Mouse (Mus musculus): ENCODE data around the gene Wdr13. TPM values are rescaled to one million over a fixed set of nuclear protein-coding genes. Genes with fewer than 3 reads are reported as not detected.

Gene Wdr13
- total RNA-seq (2021), result 100 to 1,000 TPM; 208 to 235 TPM
- long read RNA-seq, experiment 1, full-length matches to known transcripts, result 21 of 50 reads
- long read RNA-seq, experiment 1, partial matches to known transcripts, result 5 of 50 reads
- long read RNA-seq, experiment 1, other reads (novel, unspliced or antisense), result 24 of 50 reads
- long read RNA-seq, experiment 2, full-length matches to known transcripts, result 52 of 106 reads
- long read RNA-seq, experiment 2, partial matches to known transcripts, result 9 of 106 reads
- long read RNA-seq, experiment 2, other reads (novel, unspliced or antisense), result 45 of 106 reads

DNA sequence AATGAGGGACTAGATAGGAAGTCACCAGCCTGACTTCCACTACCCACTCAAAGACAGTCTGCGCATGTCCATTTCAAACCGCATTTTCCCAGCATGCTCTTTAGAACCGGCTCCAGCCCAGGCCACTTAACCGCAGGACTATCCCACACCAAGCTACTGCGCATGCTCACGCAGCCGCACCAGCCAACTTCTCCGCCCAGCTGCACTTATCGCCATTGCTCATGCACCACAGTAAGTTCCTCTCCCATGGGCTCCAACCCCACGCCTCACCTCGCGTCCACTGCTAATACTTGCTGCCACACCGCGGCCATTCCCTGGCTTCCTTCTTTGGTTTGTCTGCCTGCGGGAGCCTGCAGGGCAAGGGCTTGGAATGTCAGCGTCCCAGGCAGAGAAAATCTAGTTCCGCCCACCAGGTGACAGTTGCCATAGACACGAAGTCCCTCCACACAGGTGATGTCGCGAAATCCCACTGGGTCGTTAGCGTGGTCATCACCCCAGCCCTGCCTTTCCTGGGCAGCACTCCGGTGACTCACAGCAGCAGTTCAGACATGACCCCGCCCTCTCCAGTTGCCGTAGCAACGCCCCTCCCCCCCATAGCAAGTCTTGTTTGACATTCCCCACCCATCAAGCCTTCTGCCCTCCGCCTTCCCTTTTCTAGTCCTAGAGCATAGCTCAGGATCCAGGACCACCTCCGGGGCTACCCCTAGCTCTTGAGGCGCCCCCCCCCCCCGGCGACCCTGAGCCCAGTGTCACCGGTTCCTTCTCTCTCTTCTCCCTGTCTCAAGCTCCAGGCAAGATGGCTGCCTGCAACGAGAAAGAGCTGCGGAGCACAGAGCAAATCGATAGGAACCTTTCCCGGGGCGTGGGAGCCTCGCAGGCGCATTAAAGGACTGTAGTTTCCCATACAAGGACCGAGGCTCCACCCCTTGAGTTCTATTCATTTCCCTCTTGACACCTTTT lies at the start of gene Wdr13:
Gene Wdr13 (minus strand): TSS at position 876 of the 960 bp plus-strand sequence.
- H3K4me3 ChIP-seq, result peak within 1 kb of the TSS; percentile 61
- peak; percentile 84 to 91 for DNase-seq (ENCODE audit: low spot score in 2 of 2)
- TF ChIP-seq CTCF (conservative IDR thresholded peaks at IDR 0.05), result no peak
- H3K27ac ChIP-seq, result peak within 1 kb of the TSS; percentile 98

GRCm38 (mm10) chrX:8179646-8180045 lies 47.0 kb upstream of the Wdr13 start:
- Histone ChIP-seq H3K4me3 (no peak overlapping the region), H3K27ac (no peak overlapping the region)
- TF ChIP-seq CTCF (conservative IDR thresholded peaks at IDR 0.05), result no peak
- no peak for DNase-seq (ENCODE audit: low spot score in 2 of 2)

DNA sequence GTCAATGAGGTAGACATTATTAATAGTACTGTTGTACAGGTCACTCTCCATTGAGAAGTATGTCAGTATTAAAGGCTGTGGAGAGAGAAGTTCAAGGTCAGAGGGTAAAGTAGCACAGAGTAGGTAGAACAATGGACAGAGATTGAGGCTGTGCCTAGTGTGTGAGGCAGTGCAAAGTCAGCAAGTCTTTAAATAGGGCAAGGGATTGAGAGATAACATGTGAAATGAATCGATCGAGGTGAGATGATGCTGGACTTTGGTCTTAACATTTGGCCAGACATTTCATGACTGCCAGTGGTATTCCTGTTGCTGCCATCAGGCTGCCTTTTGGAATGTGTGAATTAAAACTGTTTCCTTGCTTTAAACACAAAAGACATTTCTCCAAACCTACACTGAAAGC lies 46.2 kb upstream of the Wdr13 start:
- Histone ChIP-seq H3K4me3 (no peak overlapping the region), H3K27ac (no peak overlapping the region)
- TF ChIP-seq CTCF (conservative IDR thresholded peaks at IDR 0.05), result no peak
- DNase-seq (ENCODE audit: low spot score in 2 of 2), result no peak

DNA sequence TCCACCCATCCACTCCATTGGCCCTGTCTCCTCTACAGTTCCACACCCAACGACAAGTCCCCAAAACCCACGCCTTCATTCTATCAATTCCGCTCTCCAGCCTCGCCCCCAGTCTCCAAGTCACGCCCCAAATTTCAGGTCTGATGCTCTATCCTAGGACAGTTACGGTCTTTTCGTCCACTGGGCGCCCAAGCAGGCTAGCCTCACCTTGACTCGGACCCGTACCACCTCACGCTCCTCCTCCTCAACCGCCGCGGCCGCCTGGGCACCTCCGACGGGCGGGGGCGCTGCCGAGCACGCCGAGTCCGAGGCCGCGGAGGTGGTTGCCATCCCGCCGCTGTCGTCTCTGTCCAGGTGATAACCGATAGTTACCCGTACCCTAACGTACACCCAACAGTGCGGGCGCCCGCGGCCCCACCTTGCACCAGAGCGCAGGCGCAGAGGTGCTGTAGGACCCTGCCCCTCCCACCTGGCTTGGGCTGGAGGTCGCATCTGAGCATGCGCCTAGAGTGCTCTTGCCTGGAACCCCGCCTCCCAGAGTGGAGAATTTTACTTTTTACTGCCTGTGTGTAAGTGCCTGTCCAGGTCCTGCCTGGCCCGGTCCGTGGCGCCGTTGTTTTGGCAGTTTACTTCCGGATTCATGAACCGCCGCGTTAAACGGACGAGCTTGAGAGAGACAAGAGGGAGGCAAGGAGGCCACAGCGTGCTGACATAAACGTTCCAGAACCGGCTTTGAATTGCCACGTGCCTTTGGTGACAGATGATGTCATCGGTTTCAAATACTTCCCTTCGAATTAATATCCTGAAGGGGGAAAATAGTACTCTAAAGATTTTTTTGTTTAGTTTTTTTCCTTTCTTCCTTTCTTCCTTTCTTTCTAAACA lies 43.1 kb upstream of the Wdr13 start, which contains the start of gene Tbc1d25:
Gene Tbc1d25 (minus strand): TSS at position 678 of the 882 bp plus-strand sequence.
- DNase-seq (ENCODE audit: low spot score in 2 of 2), result peak; percentile 75 to 82
- H3K27ac ChIP-seq, result peak within 1 kb of the TSS; percentile 88
- peak within 1 kb of the TSS; percentile 72 for H3K4me3 ChIP-seq
- peak; percentile 58 for TF ChIP-seq CTCF (conservative IDR thresholded peaks at IDR 0.05)

DNA sequence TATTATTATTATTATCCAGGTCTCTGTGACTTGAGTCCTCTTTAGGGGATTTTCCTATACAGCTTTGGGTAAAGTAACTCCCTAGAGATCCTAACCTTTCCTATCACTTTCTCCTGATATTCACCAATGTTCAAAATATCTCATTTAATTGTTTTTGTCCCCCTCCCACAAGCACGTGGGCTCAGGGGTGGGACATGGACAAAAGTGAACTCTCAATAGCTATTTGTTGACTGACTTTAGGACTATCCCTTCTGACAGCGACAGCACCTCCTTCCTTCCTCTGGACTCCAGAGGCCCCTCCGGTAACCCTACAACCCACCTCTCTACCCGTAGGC lies 42.4 kb upstream of the Wdr13 start:
- TF ChIP-seq CTCF (conservative IDR thresholded peaks at IDR 0.05), result no peak
- Histone ChIP-seq H3K27ac (peak overlapping the region; percentile 88; the same call in 1 of the 2 replicates), H3K4me3 (peak overlapping the region; percentile 72)
- no peak for DNase-seq (ENCODE audit: low spot score in 2 of 2)

GRCm38 (mm10) chrX:8167716-8168647 lies 35.3 kb upstream of the Wdr13 start:
- H3K27ac ChIP-seq, result no peak overlapping the region
- TF ChIP-seq CTCF (conservative IDR thresholded peaks at IDR 0.05), result no peak
- no peak overlapping the region for H3K4me3 ChIP-seq
- no peak for DNase-seq (ENCODE audit: low spot score in 2 of 2)

- no peak for DNase-seq (ENCODE audit: low spot score in 2 of 2)
- Histone ChIP-seq H3K27ac (0 out of 2 replicates have a peak overlapping the region, but pooled peaks have one; percentile 48), H3K4me3 (no peak overlapping the region)
- no peak for TF ChIP-seq CTCF (conservative IDR thresholded peaks at IDR 0.05)
Measured at GRCm38 (mm10) chrX:8164471-8164870, 31.8 kb upstream of the Wdr13 start.

- H3K27ac ChIP-seq, result no peak overlapping the region
- TF ChIP-seq CTCF (conservative IDR thresholded peaks at IDR 0.05), result no peak
- no peak overlapping the region for H3K4me3 ChIP-seq
- DNase-seq (ENCODE audit: low spot score in 2 of 2), result no peak
Measured at GRCm38 (mm10) chrX:8163076-8163475, 30.4 kb upstream of the Wdr13 start.

DNA sequence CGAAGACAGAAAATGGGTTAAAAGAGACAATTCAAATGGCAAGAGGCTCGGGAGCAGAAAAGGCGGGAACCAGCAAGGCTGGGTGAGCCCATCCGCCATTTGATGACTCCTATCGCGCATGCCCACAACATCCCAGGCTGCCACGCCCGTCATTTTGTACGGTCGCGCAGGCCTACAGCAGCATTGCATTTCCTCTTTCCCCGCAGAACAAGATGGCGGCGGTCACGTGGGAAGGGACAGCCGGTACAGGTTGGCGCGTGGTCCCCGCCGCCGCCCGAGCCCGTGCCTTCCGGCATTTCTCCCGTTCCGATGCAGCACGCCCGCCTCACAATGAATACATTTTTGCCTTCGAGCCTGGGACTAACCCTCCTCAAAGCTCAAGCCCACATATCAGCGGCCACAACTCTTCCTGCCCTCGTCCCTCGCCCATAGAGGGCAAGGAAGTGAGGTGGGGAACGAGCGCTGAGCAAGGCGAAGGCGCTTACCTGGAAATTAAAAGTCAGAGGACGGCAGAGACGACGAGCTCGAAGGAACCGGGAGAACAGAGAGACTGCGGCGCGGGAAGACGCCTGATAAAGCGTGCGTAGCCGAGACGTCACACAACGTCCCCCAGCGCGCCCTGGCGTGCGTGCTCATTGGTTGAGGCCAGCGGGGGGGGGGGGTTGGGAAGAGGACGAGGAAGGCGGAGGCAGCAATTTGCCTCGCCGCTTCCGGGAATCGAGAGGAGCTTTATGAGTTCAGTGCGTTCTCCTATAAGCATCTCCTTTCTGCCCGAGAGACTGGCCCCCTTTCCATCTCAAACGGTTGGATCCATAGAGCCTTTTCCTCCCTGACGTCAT lies 12.7 kb upstream of the Wdr13 start, which contains the start of gene Rbm3:
Gene Rbm3 (minus strand): TSS at position 728 of the 839 bp plus-strand sequence.
- peak; percentile 79 to 86 for DNase-seq (ENCODE audit: low spot score in 2 of 2)
- no peak for TF ChIP-seq CTCF (conservative IDR thresholded peaks at IDR 0.05)
- H3K4me3 ChIP-seq, result peak within 1 kb of the TSS; percentile 82

GRCm38 (mm10) chrX:8143750-8144149 lies 11.1 kb upstream of the Wdr13 start:
- H3K27ac ChIP-seq, result no peak overlapping the region
- no peak for DNase-seq (ENCODE audit: low spot score in 2 of 2)
- H3K4me3 ChIP-seq, result peak overlapping the region; percentile 82
- TF ChIP-seq CTCF (conservative IDR thresholded peaks at IDR 0.05), result no peak

More for the DNA sequence above, 12.7 kb upstream of the Wdr13 start, which contains the start of gene Rbm3:
- peak within 1 kb of the TSS; percentile 99 for H3K27ac ChIP-seq

Measured in layer of hippocampus, adult 2 months (tissue).